ENCODE assay signal across 22 mouse cellular contexts in the genomic region with DNA sequence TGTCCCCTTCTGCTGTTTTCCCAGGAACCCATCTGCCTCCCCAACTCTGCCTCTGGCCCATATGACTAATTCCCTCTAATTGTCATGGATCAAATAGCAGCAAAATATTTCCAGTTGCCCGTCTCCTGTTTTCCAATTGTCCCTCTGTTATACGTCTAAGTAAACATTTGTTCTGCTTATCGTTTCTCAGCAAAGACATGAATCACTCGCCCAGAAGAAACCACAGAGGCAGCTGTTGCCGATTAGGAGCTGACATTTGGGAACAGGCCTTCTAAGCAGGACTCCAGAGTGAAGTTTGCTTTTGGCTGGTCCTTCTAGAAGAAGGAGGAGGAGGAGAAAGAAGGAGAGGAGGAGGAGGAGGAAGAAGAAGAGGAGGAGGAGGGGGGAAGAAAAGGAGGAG. TPM values are rescaled to one million over a fixed set of nuclear protein-coding genes. Genes with fewer than 3 reads are reported as not detected.
DNase-seq lines count a peak whose midpoint lies in the region; ATAC-seq and TF ChIP-seq lines count a peak whose summit lies in the region.
"Had no signal": no experiment of that assay in that cellular context is flagged by ENCODE, and none has a peak within 500 bp of the region (broad histone marks: within the 10 kb centered on the region; RNA-seq: fewer than 3 reads in every experiment).

No protein-coding gene starts in this region.

- no peaks in the 10 kb centered on the region for H3K9me3 ChIP-seq in embryonic facial prominence, embryonic 11.5 days (replicated peaks; ENCODE audit: control insufficient read depth, low read length)
- H3K9me3 ChIP-seq in embryonic facial prominence, embryonic 10.5 days: no peaks in the 10 kb centered on the region
- H3K9me3 ChIP-seq in kidney, embryonic 16.5 days (ENCODE audit: low read length): no peaks in the 10 kb centered on the region
- H3K9me3 ChIP-seq: forebrain, embryonic 15.5 days; stomach, embryonic 15.5 days had no signal

- H3K27ac ChIP-seq in embryonic facial prominence, embryonic 11.5 days (replicated peaks; ENCODE audit: low read depth, low read length): no peak overlapping the region
- H3K27ac ChIP-seq in embryonic facial prominence, embryonic 10.5 days (replicated peaks): no peak overlapping the region
- no peak overlapping the region for H3K27ac ChIP-seq in kidney, embryonic 16.5 days (ENCODE audit: low read length)
- H3K27ac ChIP-seq: forebrain, embryonic 15.5 days; heart, adult 2 months; layer of hippocampus, adult 2 months; liver, embryonic 14.5 days; stomach, embryonic 15.5 days had no signal

- H3K4me2 ChIP-seq in embryonic facial prominence, embryonic 11.5 days (ENCODE audit: low read depth, low read length): no peak overlapping the region
- H3K4me2 ChIP-seq in kidney, embryonic 16.5 days (replicated peaks; ENCODE audit: low read depth, low read length): no peak overlapping the region
- H3K4me2 ChIP-seq: forebrain, embryonic 15.5 days; stomach, embryonic 15.5 days had no signal

- no peak overlapping the region for H3K4me3 ChIP-seq in embryonic facial prominence, embryonic 11.5 days (ENCODE audit: low read depth, low read length)
- H3K4me3 ChIP-seq in embryonic facial prominence, embryonic 10.5 days: no peak overlapping the region
- H3K4me3 ChIP-seq in kidney, embryonic 16.5 days (ENCODE audit: low read length): no peak overlapping the region
- H3K4me3 ChIP-seq: erythroblast, embryonic 14.5 days; forebrain, embryonic 15.5 days; heart, adult 2 months; layer of hippocampus, adult 2 months; stomach, embryonic 15.5 days had no signal

- CTCF ChIA-PET in Patski (lab: Charles Lee): no interaction called here

- no peak for ATAC-seq in embryonic facial prominence, embryonic 11.5 days (replicated peaks; ENCODE audit: insufficient number of reproducible peaks, low FRiP score, low TSS enrichment, low read depth)
- ATAC-seq in kidney, embryonic 16.5 days (ENCODE audit: low FRiP score, low TSS enrichment): no peak
- ATAC-seq in Patski: peak; percentile 79
- ATAC-seq: activated CD4-positive, CD25-positive, alpha-beta regulatory T cell, adult 4 months; forebrain, embryonic 15.5 days; lung, postnatal 0 days had no signal

- no peak overlapping the region for H3K9ac ChIP-seq in embryonic facial prominence, embryonic 11.5 days (replicated peaks; ENCODE audit: low read length)
- H3K9ac ChIP-seq in kidney, embryonic 16.5 days (replicated peaks; ENCODE audit: low read length): no peak overlapping the region
- H3K9ac ChIP-seq: forebrain, embryonic 15.5 days; liver, embryonic 14.5 days; stomach, embryonic 15.5 days had no signal

- no peak for TF ChIP-seq CTCF in Patski (IDR thresholded peaks at IDR 0.05)

- in situ Hi-C loops in Patski (cut with MboI; ENCODE audit: low pct_unique_long_range_greater_than_20kb): no loop called here

- POLR2A ChIA-PET in Patski (lab: Charles Lee): no interaction called here

- no peaks in the 10 kb centered on the region for H3K36me3 ChIP-seq in embryonic facial prominence, embryonic 11.5 days (replicated peaks; ENCODE audit: control insufficient read depth, insufficient read depth, low read depth, low read length)
- no peaks in the 10 kb centered on the region for H3K36me3 ChIP-seq in embryonic facial prominence, embryonic 10.5 days (replicated peaks)
- H3K36me3 ChIP-seq in kidney, embryonic 16.5 days (ENCODE audit: insufficient read depth, low read length): no peaks in the 10 kb centered on the region
- H3K36me3 ChIP-seq: forebrain, embryonic 15.5 days; stomach, embryonic 15.5 days had no signal

- WGBS in embryonic facial prominence, embryonic 11.5 days: 27% methylated on average over 5 of the region's 5 CpGs
- WGBS in embryonic facial prominence, embryonic 10.5 days: 37% methylated on average over 5 of the region's 5 CpGs
- 19% methylated on average over 5 of the region's 5 CpGs for WGBS in kidney, embryonic 16.5 days

- no peaks in the 10 kb centered on the region for H3K27me3 ChIP-seq in embryonic facial prominence, embryonic 11.5 days (ENCODE audit: control insufficient read depth, insufficient read depth, low read length)
- peaks cover 11% of the 10 kb centered on the region for H3K27me3 ChIP-seq in embryonic facial prominence, embryonic 10.5 days (replicated peaks; ENCODE audit: low read depth, poor library complexity, severe bottlenecking)
- H3K27me3 ChIP-seq in kidney, embryonic 16.5 days (ENCODE audit: insufficient read depth, low read length): no peaks in the 10 kb centered on the region
- no peaks in the 10 kb centered on the region for H3K27me3 ChIP-seq in Patski
- H3K27me3 ChIP-seq: CH12.LX; forebrain, embryonic 15.5 days; stomach, embryonic 15.5 days had no signal

- H3K4me1 ChIP-seq in embryonic facial prominence, embryonic 11.5 days (ENCODE audit: control insufficient read depth, insufficient read depth, low read length): no peaks in the 10 kb centered on the region
- peaks cover 6% of the 10 kb centered on the region; the same call in 1 of the 2 replicates for H3K4me1 ChIP-seq in embryonic facial prominence, embryonic 10.5 days
- H3K4me1 ChIP-seq in kidney, embryonic 16.5 days (ENCODE audit: insufficient read depth, low read length): no peaks in the 10 kb centered on the region
- H3K4me1 ChIP-seq: forebrain, embryonic 15.5 days had no signal

- peak; percentile 49 for DNase-seq in embryonic facial prominence, embryonic 11.5 days (ENCODE audit: low spot score)
- no peak for DNase-seq in embryonic facial prominence, embryonic 10.5 days (ENCODE audit: low spot score)
- DNase-seq in kidney, postnatal 10 days: peak; percentile 45
- peak; percentile 22 for DNase-seq in Patski (ENCODE audit: low read depth, low spot score)
- peak; percentile 24 for DNase-seq in forelimb bud, embryonic 11.5 days (ENCODE audit: low read depth, low spot score)
- DNase-seq in spleen, postnatal 14 days (ENCODE audit: low spot score in 2 of 2): no peak
- DNase-seq in retina, embryonic 14.5 days (ENCODE audit: low spot score): no peak
- DNase-seq: cerebellum, postnatal 10 days; embryo, embryonic 11 days; kidney, adult 2 months; midbrain, embryonic 14.5 days; thymus, adult 2 months had no signal

RNA-seq across cellular contexts. Expression of a gene that starts 30.2 kb away (rescaled TPM):
- 3.7 and 4.9 TPM in 2 replicates for polyA plus RNA-seq in embryonic facial prominence, embryonic 11.5 days (2014; fragmentation: Nextera tagmentation; extraction: Ambion mirVana)
- polyA plus RNA-seq in embryonic facial prominence, embryonic 10.5 days (2016; fragmentation: Nextera tagmentation; extraction: Ambion mirVana): 4.0 and 5.0 TPM in 2 replicates
- 11.7 and 17.6 TPM in 2 replicates for polyA plus RNA-seq in kidney, embryonic 16.5 days (2015; fragmentation: Nextera tagmentation; extraction: Ambion mirVana)
- 7.5 TPM for polyA plus RNA-seq in Patski (2021)
- polyA plus RNA-seq: erythroblast, embryonic 14.5 days had no signal

Comparison
In these comparisons a context has a peak if more than half of its experiments do, and no peak if none do; other contexts are left out.
1. DNase-seq: peak in embryonic facial prominence, embryonic 11.5 days (single experiment), kidney, postnatal 10 days (single experiment), Patski (single experiment) and forelimb bud, embryonic 11.5 days (single experiment); none in embryonic facial prominence, embryonic 10.5 days (single experiment), spleen, postnatal 14 days (0 of 2) and retina, embryonic 14.5 days (single experiment).